Comparison of ENCODE assay signal across 8 mouse cellular contexts in genomic region chr9:24502571-24503004, GRCm38 (mm10). TPM values are rescaled to one million over a fixed set of nuclear protein-coding genes. Genes with fewer than 3 reads are reported as not detected.
A peak's percentile ranks its signal among the peaks of the same experiment; 100 is the strongest.
DNase-seq lines count a peak whose midpoint lies in the region; ATAC-seq and TF ChIP-seq lines count a peak whose summit lies in the region.

No protein-coding gene starts in this region.

- peak overlapping the region; percentile 93; the same call in 1 of the 2 replicates for H3K4me2 ChIP-seq in CH12.LX (ENCODE audit: insufficient read depth, low read depth, poor library complexity, severe bottlenecking)
- peak overlapping the region; percentile 75 for H3K4me2 ChIP-seq in intestine, postnatal 0 days (replicated peaks; ENCODE audit: low read depth)
- peak overlapping the region; percentile 79 for H3K4me2 ChIP-seq in liver, embryonic 16.5 days (ENCODE audit: low read depth, low read length)
- H3K4me2 ChIP-seq in neural tube, embryonic 12.5 days (replicated peaks), result peak overlapping the region; percentile 69

- H3K4me3 ChIP-seq in CH12.LX (replicated peaks in 1 of 3; ENCODE audit: low read depth in 2 of 3, low read length in 2 of 3, poor library complexity in 1 of 3), result peak overlapping the region; percentile 66 to 86 (median 73)
- peak overlapping the region; percentile 76 for H3K4me3 ChIP-seq in intestine, postnatal 0 days (ENCODE audit: low read depth, low read length)
- peak overlapping the region; percentile 89 for H3K4me3 ChIP-seq in liver, embryonic 16.5 days (ENCODE audit: low read depth, low read length)
- peak overlapping the region; percentile 82 for H3K4me3 ChIP-seq in neural tube, embryonic 12.5 days

- H3K27me3 ChIP-seq in CH12.LX (replicated peaks), result no peaks in the 10 kb centered on the region
- H3K27me3 ChIP-seq in intestine, postnatal 0 days (replicated peaks; ENCODE audit: control insufficient read depth, insufficient read depth, low read length), result no peaks in the 10 kb centered on the region
- no peaks in the 10 kb centered on the region for H3K27me3 ChIP-seq in liver, embryonic 16.5 days (ENCODE audit: control insufficient read depth, insufficient read depth, low read depth, low read length)
- no peaks in the 10 kb centered on the region for H3K27me3 ChIP-seq in neural tube, embryonic 12.5 days (replicated peaks)

- TF ChIP-seq EP300 in CH12.LX (IDR thresholded peaks at IDR 0.05; ENCODE audit: low read length), result no peak

- peak; percentile 83 for ATAC-seq in intestine, postnatal 0 days
- peak; percentile 73 for ATAC-seq in liver, embryonic 16.5 days (ENCODE audit: low read depth)
- ATAC-seq in neural tube, embryonic 12.5 days (ENCODE audit: low FRiP score, low read depth), result peak; percentile 88

- H3K79me2 ChIP-seq in CH12.LX (replicated peaks; ENCODE audit: control insufficient read depth, extremely low read depth, insufficient read depth, poor library complexity, severe bottlenecking), result peaks cover 6% of the 10 kb centered on the region; the same call in 1 of the 2 replicates

- in situ Hi-C loops in CH12.LX (cut with MboI; ENCODE audit: low pct_ligation_motif_present, low pct_unique_long_range_greater_than_20kb, low sequenced_read_pairs), result no loop called here

- TF ChIP-seq RAD21 in CH12.LX (IDR thresholded peaks at IDR 0.05; ENCODE audit: low read depth, low read length), result no peak

- TF ChIP-seq POLR2A in CH12.LX (IDR thresholded peaks at IDR 0.05; ENCODE audit: low read depth, low read length), result no peak

- 1% methylated on average over 48 of the region's 48 CpGs for WGBS in intestine, postnatal 0 days
- 0% methylated on average over 38 of the region's 48 CpGs for WGBS in liver, embryonic 16.5 days (ENCODE audit: insufficient replicate concordance)
- under 1% methylated on average over 47 of the region's 48 CpGs for whole genome bisulfite sequencing in neural tube, embryonic 12.5 days

- peak; percentile 70 for DNase-seq in adrenal gland, postnatal 10 days
- no peak for DNase-seq in adrenal gland, adult (ENCODE audit: inconsistent age in 2 of 2, low spot score in 1 of 2)
- no peak for DNase-seq in CH12.LX (ENCODE audit: extremely low read depth)
- peak; percentile 40 to 47 for DNase-seq in cerebellum, postnatal 36 days
- DNase-seq in frontal cortex, postnatal 36 days (ENCODE audit: low spot score in 2 of 2), result peak; percentile 36 to 43

- TF ChIP-seq CTCF in CH12.LX (conservative IDR thresholded peaks at IDR 0.05 in 1 of 2, IDR thresholded peaks at IDR 0.05 in 1 of 2; ENCODE audit: low read depth in 2 of 2, low read length in 2 of 2), result no peak
- TF ChIP-seq CTCF in intestine, postnatal 0 days (IDR thresholded peaks at IDR 0.05; ENCODE audit: low read depth), result 0 out of 2 replicates have a peak, but pooled peaks have one; percentile 15

- dilution Hi-C loops in CH12.LX (cut with MboI; ENCODE audit: extremely low pct_ligation_motif_present, extremely low pct_unique_long_range_greater_than_20kb, low sequenced_read_pairs), result no loop called here

- no peak overlapping the region for H3K27ac ChIP-seq in CH12.LX (ENCODE audit: insufficient read depth, low read depth)
- peak overlapping the region; percentile 85 for H3K27ac ChIP-seq in intestine, postnatal 0 days (ENCODE audit: low read depth, low read length)
- peak overlapping the region; percentile 92 for H3K27ac ChIP-seq in liver, embryonic 16.5 days (ENCODE audit: low read length)
- peak overlapping the region; percentile 66 for H3K27ac ChIP-seq in neural tube, embryonic 12.5 days

- H3K4me1 ChIP-seq in CH12.LX (ENCODE audit: control insufficient read depth in 1 of 2, insufficient read depth in 2 of 2), result peaks cover 2 to 56% of the 10 kb centered on the region in 2 experiments
- H3K4me1 ChIP-seq in intestine, postnatal 0 days (replicated peaks; ENCODE audit: control insufficient read depth, insufficient read depth, low read length), result no peaks in the 10 kb centered on the region
- peaks cover 45% of the 10 kb centered on the region for H3K4me1 ChIP-seq in liver, embryonic 16.5 days (ENCODE audit: control insufficient read depth, low read depth, low read length)
- peaks cover 11% of the 10 kb centered on the region; the same call in 1 of the 2 replicates for H3K4me1 ChIP-seq in neural tube, embryonic 12.5 days

- peak overlapping the region; percentile 65 for H3K9ac ChIP-seq in CH12.LX (ENCODE audit: insufficient read depth, low read depth)
- peak overlapping the region; percentile 81 for H3K9ac ChIP-seq in intestine, postnatal 0 days (ENCODE audit: low read depth, low read length)
- peak overlapping the region; percentile 91 for H3K9ac ChIP-seq in liver, embryonic 16.5 days (ENCODE audit: low read depth, low read length)
- peak overlapping the region; percentile 78 for H3K9ac ChIP-seq in neural tube, embryonic 12.5 days

- H3K9me3 ChIP-seq in CH12.LX (replicated peaks; ENCODE audit: low read length), result peaks cover 4% of the 10 kb centered on the region
- H3K9me3 ChIP-seq in intestine, postnatal 0 days (ENCODE audit: control insufficient read depth), result no peaks in the 10 kb centered on the region
- 0 out of 2 replicates have a peak, but pooled peaks cover 3% of the 10 kb centered on the region for H3K9me3 ChIP-seq in liver, embryonic 16.5 days (replicated peaks; ENCODE audit: control insufficient read depth, low read length)
- H3K9me3 ChIP-seq in neural tube, embryonic 12.5 days, result no peaks in the 10 kb centered on the region

- peaks cover 0 to 19% of the 10 kb centered on the region in 2 experiments for H3K36me3 ChIP-seq in CH12.LX (replicated peaks in 1 of 2; ENCODE audit: control insufficient read depth in 1 of 2, insufficient read depth in 1 of 2, low read length in 1 of 2)
- no peaks in the 10 kb centered on the region for H3K36me3 ChIP-seq in intestine, postnatal 0 days (ENCODE audit: control insufficient read depth, insufficient read depth)
- no peaks in the 10 kb centered on the region; the same call in 1 of the 2 replicates for H3K36me3 ChIP-seq in liver, embryonic 16.5 days (ENCODE audit: control insufficient read depth, insufficient read depth)
- H3K36me3 ChIP-seq in neural tube, embryonic 12.5 days, result no peaks in the 10 kb centered on the region

TF ChIP-seq in CH12.LX, 34 proteins besides CTCF, POLR2A, EP300 and RAD21:
- TF ChIP-seq MAFK (IDR thresholded peaks at IDR 0.05; ENCODE audit: insufficient replicate concordance, low read length) (no peak), MYC (IDR thresholded peaks at IDR 0.05; ENCODE audit: low read depth, low read length) (no peak), MXI1 (IDR thresholded peaks at IDR 0.05; ENCODE audit: low read depth, low read length) (no peak), SIN3A (IDR thresholded peaks at IDR 0.05; ENCODE audit: low read length) (0 out of 2 replicates have a peak, but pooled peaks have one; percentile 9), JUN (IDR thresholded peaks at IDR 0.05; ENCODE audit: insufficient read depth, low read depth, low read length) (no peak), UBTF (IDR thresholded peaks at IDR 0.05; ENCODE audit: low read depth, low read length) (peak; percentile 85), GABPA (IDR thresholded peaks at IDR 0.05; ENCODE audit: insufficient replicate concordance, low read depth, low read length) (no peak)

RNA-seq across cellular contexts. Expression of gene Dpy19l1, which starts 0.4 kb away (rescaled TPM):
- total RNA-seq in adrenal gland, postnatal 10 days (2021), result 10 to 100 TPM; 31.8 to 40.8 TPM
- total RNA-seq in CH12.LX (2012; rRNA removed) (21.2 and 27.4 TPM in 2 replicates), CH12.LX (2014; rRNA removed) (44.1 and 48.2 TPM in 2 replicates)
- 23.4 and 26.3 TPM in 2 replicates for polyA plus RNA-seq in CH12.LX (2012; ENCODE audit: insufficient read length, low read depth)
- polyA plus RNA-seq in intestine, postnatal 0 days (2015; fragmentation: Nextera tagmentation; extraction: Ambion mirVana), result 4.6 and 4.7 TPM in 2 replicates
- 7.1 and 7.3 TPM in 2 replicates for polyA plus RNA-seq in liver, embryonic 16.5 days (2015; fragmentation: Nextera tagmentation; extraction: Ambion mirVana)
- polyA plus RNA-seq in neural tube, embryonic 12.5 days (2016; fragmentation: Nextera tagmentation; extraction: Ambion mirVana), result 18.1 and 20.8 TPM in 2 replicates

Comparison
In these comparisons a context has a peak if more than half of its experiments do, and no peak if none do; other contexts are left out.
1. DNase-seq: peak in adrenal gland, postnatal 10 days (single experiment), cerebellum, postnatal 36 days (2 of 2) and frontal cortex, postnatal 36 days (2 of 2); none in adrenal gland, adult (0 of 2) and CH12.LX (single experiment).
2. Peak in every context shown above with its lines, with median percentiles within 50 percentile points of each other: H3K4me2 ChIP-seq, H3K4me3 ChIP-seq, H3K9ac ChIP-seq and ATAC-seq.